Mouse (Mus musculus) heart, adult 2 months (tissue): ENCODE data around the gene Arnt2.

Experiments
- CTCF ChIP-seq: fragments of 200-600 bp; IDR thresholded peaks from 2 replicates; pipeline ENCODE4 v1.8.1; 2022; ENCODE audit warnings: antibody characterized with exemption, mild to moderate bottlenecking, moderate library complexity
- EP300 ChIP-seq: fragments of 200-500 bp; IDR thresholded peaks from 2 replicates; pipeline ENCODE4 v1.6.1; 2011; ENCODE audit warnings: low read depth, low read length, control low read depth; ENCODE audit not compliant: insufficient read depth
- POLR2A ChIP-seq: fragments of 200-500 bp; IDR thresholded peaks from 2 replicates; pipeline ENCODE4 v1.6.1; 2011; ENCODE audit warnings: mild to moderate bottlenecking, low read depth, low read length, control low read depth; ENCODE audit not compliant: insufficient read depth

DNA sequence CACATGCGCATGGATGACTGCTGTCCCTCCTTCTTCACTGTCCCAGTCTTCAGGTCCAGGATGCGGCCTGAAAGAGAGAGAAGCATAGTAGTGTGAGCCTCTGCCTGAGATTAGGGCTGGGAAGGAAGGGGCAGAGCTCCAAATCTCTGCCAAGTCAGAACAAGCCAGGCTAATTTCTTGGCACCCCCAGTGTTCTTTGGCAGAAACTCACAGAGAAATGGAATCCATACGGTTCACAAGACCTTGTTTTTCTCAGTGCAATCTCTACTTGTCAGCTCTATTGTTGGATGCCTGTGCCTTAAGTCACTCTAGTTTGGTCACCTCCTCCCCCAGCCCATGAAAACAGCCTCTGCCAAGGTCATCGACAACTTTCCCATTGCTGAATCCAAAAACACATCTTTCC is 99.1 kb downstream of the Arnt2 start:
- no peak for TF ChIP-seq CTCF
- no peak for TF ChIP-seq EP300
- TF ChIP-seq POLR2A: no peak
